Mouse (Mus musculus) common myeloid progenitor, adult 5-6 weeks (primary cell): ENCODE measurements around the gene Selenoi. TPM values are rescaled to one million over a fixed set of nuclear protein-coding genes. Genes with fewer than 3 reads are reported as not detected.

Source experiments
- total RNA-seq: library from RNA; stranded (forward); fragments of 200-1000, 187-1606 nt; gene quantifications from 2 replicates; pipeline ENCODE4 v1.2.3, GENCODE M21; 2017

Selenoi gene
- total RNA-seq, 1 experiment from 2014 or later = 69.2 TPM

Other genes starting within 250 kb of the Selenoi start
- gene Il6, start 219.5 kb upstream of the Selenoi start, total RNA-seq = 0.19 and 2.3 TPM in 2 replicates
- 112 and 152 TPM in 2 replicates for gene Tyms, start 159.0 kb upstream of the Selenoi start, total RNA-seq
- not detected in 2 replicates for gene Garem2, start 127.4 kb upstream of the Selenoi start, total RNA-seq
- not detected in 2 replicates for gene 3110082J24Rik, start 126.5 kb upstream of the Selenoi start, total RNA-seq
- gene Hadha, start 77.4 kb upstream of the Selenoi start, total RNA-seq = 139 and 147 TPM in 2 replicates
- gene Hadhb, start 77.3 kb upstream of the Selenoi start, total RNA-seq = 66.7 and 76.6 TPM in 2 replicates
- not detected in 2 replicates for gene Adgrf3, start 26.9 kb upstream of the Selenoi start, total RNA-seq
- gene Drc1, start 48.8 kb downstream of the Selenoi start, total RNA-seq = not detected in 2 replicates
- gene Otof, start 229.4 kb downstream of the Selenoi start, total RNA-seq = not detected in 2 replicates
- not detected in 2 replicates for gene 1700001C02Rik, start 233.5 kb downstream of the Selenoi start, total RNA-seq